Mouse (Mus musculus) kidney, adult 11 months (tissue): ENCODE data around the gene B4galt2.

ENCODE experiments used
- DNase-seq: peaks from one replicate; pipeline ENCODE4 v3.0.0; 2022

The B4galt2 gene

DNA sequence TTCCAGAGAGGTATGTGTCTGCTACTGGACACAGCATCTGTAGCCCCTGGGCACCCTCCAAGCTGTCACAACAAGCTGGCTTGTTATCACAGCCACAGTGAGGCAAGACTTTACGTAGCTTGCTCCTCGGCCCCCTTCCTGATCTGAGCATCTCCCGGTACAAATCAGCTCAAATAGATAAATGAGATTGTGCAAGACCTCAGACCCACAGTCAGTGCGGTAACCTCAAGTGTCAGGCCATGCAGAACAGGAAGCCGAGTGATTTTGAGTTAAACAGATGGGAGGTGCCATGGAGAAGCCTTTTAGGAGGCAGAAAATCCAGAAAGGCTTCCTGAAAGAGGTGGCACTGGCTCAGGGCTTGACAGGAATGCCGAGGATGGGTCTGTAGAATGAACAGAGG is 16.3 kb downstream of the B4galt2 start:
- DNase-seq, result no peak

DNA sequence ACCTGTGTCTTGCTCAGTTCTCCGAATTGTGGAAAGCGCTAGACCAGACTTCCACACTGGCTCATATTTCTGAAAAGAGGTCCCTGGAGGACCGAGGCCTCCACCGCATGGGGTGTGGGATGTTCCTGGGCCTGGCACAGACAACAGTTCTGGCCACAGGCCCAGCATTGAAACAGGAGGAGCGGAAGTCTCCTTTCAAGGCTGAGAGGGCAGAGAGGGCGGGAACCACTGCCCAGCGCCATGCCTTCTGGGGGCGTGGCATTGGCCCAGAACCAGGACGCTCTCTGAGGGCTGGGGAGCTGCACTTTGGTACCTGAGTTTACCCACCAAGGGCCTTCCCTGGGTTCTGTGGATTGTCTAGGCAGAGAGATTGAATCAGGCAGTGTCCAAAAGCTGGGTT is 17.2 kb downstream of the B4galt2 start:
- peak; percentile 89 for DNase-seq

DNA sequence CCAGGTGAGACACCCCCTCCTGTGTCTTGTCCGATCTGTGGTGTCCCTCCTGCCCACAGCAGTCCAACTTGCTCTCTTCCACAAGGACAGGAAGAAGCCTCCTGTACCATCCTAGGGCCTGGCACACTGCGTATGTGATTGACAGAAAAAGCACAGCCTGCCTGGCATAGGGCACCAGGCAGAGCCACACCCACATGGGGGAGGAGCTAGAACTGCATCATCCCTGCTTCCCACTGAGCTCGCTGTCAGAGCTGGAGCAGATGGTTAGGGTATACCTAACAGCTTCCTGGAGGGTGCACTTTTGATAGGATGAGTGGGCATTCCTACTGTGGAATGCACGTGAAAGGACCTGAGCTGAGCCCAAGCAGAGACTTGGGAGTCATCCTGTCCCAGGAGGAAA is 20.5 kb downstream of the B4galt2 start:
- no peak for DNase-seq

DNA sequence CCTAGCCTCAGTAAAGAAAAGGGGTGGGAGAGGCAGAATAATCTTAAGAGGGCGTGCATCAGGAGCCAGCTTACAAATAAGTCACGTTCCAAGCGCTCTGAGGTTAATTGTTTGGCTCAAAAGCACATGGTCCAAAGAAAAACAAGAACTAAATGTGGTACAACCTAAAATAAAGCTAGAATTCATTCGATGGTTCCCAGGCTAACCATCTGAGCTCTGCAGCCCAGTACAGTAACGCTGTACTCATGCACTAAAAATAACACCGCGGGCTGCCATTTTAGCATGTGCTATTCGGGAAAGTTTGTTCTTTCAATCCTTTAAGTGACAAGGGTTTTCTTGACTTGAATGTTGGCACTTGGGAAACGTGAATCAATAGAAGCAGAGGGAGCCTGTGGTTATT is 22.7 kb downstream of the B4galt2 start:
- DNase-seq, result no peak

DNA sequence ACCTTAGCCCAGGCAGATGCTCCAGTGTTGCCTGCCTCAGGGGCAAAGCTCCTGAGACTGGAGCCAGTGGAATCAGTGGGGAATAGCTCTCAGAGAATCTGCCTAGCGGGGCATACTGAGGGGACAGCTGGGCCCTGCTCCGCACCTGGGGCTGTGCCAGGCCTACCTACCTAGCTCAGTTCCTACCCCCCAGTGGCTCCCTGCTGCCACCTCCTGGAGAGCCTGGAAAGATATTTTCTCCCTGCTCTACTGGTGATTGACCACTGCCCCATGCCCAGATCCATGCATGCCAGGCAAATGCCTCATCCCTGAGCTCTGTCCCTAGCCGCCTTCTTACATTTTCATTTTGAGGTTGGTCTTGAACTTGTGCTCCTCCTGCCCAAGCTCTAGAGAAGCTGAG is 24.5 kb downstream of the B4galt2 start:
- peak; percentile 58 for DNase-seq

DNA sequence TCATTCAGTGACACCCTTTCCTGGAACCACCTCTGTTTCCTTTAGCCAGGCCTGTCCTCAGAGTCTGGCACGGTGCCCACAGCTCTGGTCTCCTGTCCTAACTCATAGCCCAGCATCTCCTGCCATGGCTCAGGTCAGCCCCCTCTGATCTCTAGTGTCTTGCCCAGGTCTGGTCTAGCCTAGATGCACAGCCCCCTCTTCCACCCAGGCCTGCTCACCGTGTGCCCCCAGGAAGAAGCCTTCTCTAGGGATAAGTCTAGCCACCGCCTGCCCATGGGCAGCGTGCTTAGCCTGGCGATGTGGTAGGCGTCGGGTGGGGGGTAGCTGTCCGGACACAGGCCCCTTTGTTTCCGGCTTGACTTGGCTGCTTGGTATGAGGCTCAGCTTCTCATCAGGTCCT is 28.1 kb downstream of the B4galt2 start:
- no peak for DNase-seq

DNA sequence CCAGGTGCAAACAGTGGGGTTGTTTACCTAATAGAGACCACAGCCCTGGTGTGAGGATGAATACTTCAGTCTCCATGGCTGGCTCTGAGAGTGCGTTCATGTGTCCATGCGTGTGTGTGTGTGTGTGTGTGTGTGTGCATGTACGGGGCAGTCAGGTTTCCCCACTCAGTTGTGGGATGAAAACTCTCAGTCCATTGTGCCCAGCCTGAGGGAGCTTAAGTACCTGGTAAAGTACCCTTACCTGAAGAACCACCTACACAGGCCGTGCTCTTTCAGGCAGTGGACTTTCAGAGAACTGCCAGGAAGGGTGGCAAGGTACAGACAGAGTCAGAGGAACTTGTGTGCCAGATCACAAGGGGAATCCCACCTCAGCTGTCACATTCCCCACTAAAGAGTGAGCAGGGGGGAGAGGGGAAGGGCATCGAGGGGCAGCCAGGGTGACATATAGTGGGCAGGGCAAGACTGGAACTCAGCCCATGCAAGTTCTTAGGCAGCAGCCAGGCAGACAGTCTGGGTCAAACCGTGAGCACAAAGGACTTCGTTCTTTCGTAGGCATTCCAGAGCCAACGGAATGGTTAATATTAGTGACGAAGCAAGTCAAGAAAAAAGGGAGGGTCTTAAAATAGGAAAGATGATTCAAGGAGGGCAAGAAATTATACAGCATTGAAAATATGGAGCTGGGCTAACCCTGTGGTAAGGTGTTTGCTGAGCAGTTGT is 31.0 kb downstream of the B4galt2 start:
- no peak for DNase-seq

DNA sequence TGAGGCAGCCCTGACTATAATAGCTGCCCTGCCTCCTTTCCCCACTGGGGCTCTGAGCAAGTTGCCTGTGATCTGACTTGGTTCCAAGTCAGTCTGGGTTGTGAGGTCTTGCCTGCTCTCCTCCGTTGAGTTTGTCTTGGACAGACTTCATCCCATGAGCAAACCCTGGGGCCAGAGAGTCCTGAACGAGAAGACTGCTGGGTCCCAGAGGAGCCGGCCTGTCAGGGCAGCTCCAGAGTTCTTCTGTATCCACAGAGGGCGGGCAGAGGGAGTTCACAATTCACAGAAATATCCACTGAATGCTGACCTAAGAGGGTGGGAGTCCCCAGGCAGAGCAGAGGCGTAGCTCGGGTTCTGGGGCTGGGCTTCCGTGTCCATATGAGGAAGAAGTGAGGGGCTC is 32.4 kb downstream of the B4galt2 start:
- peak; percentile 36 for DNase-seq

DNA sequence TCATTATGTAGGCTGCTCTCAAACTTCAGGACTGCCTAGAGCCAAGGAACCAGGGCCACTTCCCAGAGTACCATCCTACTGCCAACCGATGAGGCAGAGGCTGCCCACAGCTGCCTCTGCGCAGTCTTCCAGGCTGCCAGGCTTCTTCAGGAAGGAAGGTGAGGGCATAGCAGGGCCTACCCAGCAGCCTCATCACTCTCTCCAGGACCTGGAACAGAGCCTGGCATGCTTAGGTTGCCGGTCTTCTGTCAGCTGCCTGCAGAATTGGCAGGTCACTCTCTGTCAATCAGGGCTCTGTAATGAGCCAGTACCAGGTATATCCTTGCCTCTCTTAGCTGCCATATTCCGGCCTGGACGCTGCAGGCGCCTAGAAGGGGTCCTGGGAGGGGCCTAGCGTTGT is 33.1 kb downstream of the B4galt2 start:
- no peak for DNase-seq

DNA sequence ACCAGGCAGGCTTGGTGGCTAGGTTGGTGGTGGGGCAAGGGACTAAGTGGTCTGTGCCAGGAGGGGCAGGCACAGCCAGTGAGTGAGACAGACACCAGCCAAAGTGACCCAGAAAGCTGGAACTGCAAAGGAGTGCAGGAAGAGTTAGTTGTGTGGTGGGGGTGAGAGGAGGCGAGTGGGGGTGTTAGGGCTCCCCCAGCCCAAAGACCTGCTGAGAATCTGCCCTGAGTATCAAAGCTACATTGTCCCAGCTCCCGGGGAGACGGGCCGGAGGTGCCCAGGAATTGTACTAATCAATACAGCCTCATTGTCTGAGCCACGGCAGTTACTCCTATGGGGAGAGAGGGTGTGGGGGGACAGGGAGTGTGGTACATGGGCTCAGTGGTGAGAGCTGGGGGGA is 33.8 kb downstream of the B4galt2 start:
- no peak for DNase-seq

DNA sequence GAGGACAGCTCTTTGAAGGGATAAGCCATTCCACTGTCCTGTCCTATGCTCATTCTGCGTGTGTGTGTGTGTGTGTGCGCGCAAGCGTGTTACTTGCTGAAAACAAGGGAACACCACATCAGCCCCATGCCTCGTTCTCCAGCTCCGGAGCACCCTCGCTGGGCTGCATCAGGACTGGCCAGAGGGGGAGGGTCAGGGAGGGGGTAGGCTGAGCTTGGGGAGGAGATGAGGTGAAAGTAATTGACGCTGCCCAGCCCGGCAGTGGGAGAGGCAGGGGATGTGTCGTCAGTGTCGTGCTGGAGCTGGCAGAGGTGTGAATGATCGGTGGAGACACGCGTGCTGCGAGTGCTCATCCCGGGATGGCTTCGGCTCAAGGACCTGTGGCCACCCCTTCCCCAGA is 34.2 kb downstream of the B4galt2 start:
- DNase-seq, result no peak

DNA sequence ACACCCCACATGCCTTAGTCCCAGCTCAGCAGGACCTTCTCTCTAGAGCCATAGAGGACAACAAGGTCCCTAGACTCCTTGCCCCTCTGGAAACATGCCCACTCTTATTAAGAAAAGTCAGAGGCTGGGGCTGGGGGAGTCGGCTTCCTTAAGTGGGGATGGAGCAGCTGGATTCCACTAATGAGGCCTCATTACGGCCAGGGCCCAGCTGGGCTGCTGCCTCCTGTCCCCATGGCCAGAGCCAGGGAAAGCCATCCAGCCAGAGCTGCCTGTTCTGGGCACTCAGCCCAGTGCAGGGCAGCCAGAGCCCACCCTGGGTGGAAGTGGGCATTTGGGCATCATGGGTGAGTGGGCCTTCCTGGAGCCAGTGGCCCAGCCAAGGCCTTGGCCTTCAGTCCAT is 36.3 kb downstream of the B4galt2 start:
- DNase-seq, result no peak

DNA sequence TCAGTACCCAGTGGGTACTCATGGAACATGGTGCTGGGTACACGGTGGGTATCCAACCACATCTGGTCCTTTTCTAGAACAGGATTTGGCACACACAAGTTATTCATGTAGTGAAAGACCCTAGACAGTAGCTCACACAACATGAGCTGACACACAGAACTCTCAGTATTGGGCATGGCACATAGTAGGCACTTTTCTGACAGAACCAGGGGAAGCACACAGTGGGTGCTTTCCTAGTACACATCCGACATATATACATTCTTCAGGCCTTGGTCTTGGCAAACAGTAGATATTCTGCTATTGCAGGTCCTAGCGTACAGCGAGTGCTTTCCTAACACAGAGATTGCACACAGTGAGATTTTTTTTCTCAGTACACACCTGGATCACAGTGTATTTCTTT is 37.0 kb downstream of the B4galt2 start:
- no peak for DNase-seq

DNA sequence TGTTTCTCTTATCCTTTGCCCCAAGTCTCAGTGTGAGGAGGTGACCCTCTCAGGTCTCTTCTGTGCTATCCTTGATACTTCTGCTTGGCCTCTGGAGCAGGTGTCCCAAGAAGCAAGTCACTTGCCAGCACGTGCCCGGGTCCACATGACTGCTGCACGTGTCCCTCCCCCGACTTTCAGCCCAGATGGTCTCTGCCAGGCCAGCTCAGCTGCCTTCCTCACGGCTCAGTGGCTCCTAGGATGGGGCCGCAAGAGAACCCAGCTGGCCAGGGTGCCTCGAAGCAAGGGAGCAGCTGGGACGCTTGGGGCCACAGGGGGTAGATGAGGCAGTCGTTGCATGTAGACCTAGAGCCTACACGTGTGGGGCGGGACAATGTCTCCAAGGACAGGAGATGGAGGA is 38.0 kb downstream of the B4galt2 start:
- no peak for DNase-seq

DNA sequence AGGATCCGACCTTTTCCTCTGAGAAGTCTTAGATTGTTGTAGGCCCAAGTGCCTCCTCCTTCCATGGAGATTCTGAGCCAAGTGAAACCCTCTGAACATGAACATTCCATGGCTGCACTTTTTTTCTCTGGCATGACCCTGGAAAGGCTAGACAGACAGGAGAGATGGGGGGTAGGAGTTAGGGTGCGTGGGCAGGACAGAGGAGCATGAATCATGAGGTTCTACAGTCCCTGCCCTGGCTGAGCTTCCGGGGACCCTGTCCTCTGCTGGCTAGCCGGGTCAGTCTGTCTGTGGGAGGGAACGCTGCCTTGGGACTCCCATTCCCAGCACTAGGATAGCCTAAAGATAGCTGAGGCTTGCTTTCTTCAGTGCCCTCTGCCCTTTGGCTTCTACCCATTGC is 38.8 kb downstream of the B4galt2 start:
- DNase-seq, result no peak

DNA sequence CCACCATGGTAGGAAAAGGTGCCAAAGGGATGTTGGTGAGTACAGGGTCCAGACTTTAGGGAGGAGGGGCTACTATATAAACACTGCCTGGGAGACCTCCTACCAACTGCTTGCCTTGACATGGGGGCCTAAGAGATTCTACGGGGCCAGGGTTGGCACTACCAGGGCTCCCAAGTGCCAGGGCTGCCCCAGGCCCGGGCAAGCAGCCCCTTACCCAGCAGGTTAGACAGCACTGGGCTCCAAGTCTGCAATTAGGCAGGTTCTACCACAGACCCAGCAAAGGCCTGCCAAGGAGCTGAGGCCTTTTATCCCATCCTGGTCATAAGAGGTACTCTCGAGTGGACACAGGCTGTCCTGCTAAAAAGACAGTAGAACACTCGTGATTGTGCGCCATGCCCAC is 40.2 kb downstream of the B4galt2 start:
- no peak for DNase-seq

DNA sequence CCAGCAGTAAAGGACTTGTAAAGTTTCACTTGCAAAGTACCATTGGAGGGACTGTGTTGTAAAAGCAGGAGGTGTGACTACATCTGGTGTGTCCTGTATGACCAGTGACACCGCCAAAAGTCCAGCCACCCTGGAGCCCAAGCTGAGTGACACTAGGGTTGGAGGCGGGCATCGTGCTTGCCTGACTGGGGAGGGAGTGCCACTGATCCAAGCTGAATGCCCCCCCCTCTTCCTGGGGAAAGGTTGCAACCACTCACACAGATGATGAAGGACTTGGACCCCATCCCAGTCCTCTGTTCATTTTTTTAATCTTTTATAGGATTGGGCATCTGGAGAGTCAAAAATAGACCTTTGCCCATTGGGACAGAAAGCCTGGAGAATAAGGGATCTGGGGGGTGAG is 41.7 kb downstream of the B4galt2 start:
- no peak for DNase-seq

DNA sequence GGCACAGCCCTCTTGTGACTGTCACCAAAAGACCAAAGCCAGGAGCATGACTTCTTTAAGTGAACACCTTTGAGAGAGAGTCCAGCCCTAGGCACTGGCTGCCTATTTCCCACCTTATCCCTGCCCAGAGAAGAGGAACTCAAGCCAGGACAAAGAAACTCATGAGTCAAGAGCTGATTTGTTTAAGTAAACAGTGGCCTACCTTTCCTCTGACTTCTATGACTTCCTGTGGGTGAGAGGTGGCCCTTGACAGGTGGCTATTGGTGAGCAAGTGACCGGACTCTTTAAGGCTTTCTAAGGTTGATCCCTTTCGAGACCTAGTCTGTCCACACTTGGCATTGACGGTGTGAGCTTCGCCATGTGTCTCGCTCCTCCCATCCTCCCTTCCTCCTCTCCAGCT is 42.5 kb downstream of the B4galt2 start:
- DNase-seq, result no peak

DNA sequence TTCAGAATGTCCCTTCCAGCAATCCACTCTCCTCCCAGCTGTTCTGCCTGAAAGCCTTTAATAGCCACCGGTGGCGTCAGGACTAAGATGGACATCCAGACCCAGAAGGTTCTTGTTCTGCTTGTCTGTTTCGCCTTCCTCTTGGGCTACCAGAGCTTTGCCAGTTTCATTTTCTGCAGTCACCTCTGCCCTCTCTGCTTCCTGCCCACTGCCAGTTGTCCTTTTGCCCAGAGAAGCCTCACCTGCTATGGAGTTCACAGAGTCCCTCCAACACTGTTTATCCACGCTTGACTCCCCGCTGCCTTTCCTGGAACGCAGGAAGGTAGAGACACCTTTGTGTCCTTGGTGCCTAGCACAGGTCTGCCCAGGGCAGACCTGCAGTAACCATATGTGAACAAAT is 43.9 kb downstream of the B4galt2 start:
- peak; percentile 85 for DNase-seq

DNA sequence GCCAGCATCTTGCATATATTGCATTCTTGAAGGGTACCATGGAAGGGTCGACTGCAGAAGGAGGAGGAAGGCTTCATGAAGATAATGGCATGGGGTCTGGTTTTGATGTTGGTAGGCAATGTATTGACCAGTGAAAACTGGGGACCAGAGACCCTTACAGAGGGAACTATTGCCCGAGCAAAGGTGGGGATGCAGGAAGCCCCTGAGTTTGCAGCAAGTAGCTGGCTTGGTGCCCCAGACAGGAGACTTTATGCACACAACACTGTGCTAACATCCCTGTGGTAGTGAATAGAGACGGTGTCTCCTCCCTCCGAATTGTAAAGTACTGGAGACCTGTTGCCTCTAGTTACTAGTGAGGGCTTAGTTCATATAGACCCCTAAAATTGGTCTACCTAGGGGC is 46.0 kb downstream of the B4galt2 start:
- DNase-seq, result no peak

DNA sequence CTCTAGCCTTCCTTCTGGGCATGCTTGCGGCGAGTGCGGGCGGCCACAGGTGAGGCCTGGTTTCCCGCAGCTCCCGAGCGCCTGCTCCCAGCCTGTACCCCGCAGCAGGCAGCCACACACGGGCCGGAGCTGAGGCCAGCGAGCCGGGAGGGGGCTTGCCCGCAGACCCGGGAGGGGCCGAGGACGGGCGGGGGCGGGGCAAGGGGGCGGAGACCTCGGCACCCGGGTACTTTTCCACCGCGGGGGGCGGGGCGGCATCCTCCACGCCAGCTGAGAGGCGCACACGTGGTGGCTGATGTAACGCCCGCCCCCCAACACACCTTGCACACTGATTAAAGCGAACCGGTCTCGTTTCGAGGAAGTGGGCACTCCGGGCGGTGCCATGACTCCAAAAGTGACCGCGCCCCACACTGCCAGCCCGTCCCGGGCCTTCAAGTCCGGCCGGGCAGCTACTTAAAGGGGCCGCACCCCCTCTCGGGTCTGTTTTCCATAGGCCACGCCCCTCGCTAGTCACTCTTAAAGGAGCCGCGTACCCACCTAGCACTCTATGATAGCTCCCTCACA is 47.0 kb downstream of the B4galt2 start:
- DNase-seq, result peak; percentile 95

DNA sequence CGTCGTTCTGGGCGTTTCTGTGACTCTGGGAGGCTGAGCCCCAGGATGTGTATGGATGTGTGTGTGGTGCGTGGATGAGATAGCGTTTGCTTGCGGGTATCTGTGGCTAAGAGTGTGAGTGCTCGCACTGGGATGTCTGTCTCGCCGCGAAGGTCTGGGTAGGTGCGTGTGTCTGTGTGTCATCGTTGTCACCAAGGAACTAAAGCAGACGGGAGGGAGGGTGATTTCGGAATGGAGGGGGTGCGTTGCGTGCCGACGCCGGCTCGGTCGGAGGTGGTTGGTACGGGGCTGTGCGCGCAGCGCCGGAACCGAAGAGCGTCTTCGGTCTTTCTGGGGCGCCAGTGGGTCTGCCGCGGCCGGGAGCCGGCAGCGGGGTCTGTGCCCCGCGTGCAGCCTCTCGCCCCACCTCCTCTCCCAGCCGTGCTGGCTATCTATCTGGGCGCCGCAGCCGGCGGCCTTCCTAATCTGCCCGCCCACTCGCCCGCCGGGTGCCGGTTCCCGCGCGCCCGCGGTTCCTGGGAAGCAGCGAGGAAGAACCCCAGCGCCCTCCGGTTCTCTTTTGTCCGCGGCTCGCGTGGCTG is 47.7 kb downstream of the B4galt2 start:
- no peak for DNase-seq

DNA sequence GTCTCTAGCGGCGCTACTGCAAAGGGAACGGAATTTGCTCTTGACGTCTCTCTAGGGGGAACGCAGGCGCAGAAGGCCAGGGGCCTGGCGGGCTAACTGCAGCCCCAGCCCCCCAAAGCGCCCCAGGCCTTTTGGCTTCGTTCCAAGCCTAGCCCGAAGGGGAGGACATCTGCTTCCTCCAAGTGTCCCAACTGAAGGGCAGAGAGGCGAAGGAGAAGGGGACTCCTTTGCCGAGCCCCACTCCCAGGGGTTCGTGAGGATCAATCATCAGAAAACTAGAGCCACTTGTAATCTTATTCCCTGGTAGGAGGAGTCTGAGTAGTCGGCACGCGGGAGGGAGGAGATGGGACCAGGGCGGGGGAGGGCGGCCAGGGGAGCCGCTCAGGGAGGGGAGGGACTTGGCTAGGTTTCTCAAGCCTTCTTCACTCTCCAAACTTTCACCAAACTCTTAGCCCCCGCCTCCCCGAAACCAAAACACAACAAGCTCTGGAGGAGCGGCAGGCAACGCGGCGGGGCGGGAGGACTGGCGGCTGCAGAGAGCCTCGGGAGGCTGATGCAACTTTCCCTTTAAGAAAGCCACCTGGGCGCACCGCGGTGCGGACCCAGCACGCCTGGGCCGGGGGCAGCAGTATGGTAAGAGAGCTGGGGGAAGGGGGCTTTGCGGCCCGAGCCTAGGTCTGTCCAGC is 48.3 kb downstream of the B4galt2 start:
- DNase-seq, result peak; percentile 81

DNA sequence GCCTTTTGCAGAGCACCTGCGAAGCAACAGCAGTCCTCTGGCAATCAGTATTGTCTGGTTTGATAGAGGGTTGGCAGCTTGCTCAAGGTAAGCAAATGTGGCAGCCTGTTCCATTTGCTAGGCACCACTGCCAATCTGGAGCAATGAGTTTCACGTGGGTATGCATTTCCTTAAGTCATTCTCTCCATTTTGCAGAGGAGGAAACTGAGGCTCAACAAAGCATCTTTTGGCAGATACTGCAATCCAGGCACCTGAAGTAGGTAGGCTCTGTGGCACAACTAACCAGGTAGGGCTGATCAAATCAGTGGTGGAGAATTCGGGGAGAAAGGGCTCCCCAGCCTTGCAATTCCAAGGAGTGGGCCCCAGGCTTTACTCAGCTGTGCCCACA is 48.8 kb downstream of the B4galt2 start, which contains the start of gene Slc6a9:
Gene Slc6a9 (plus strand): TSS at position 50 of the 388 bp plus-strand sequence.
- DNase-seq, result no peak
